Mouse (Mus musculus) stomach, embryonic 15.5 days (tissue): ENCODE results near the gene Gabpb2. TPM values are rescaled to one million over a fixed set of nuclear protein-coding genes. Genes with fewer than 3 reads are reported as not detected.
A peak's percentile ranks its signal among the peaks of the same experiment; 100 is the strongest.

Experiments used
- ATAC-seq: fragments of 200-750 bp; cut with Nextera tagmentation; 2 replicates; pipeline ENCODE4 v1.8.0; 2017; ENCODE audit warnings: low read depth, moderate number of reproducible peaks, moderate TSS enrichment; ENCODE audit not compliant: insufficient read depth, low FRiP score
- H3K27ac ChIP-seq: fragments of 300-500 bp; sonication (generic); 2 replicates; pipeline ENCODE4 v1.5.1; 2015; ENCODE audit warnings: mild to moderate bottlenecking, inconsistent platforms
- H3K27me3 ChIP-seq: fragments of 300-500 bp; sonication (generic); replicated peaks from 2 replicates; pipeline ENCODE4 v1.6.1; 2015; ENCODE audit warnings: inconsistent platforms
- H3K36me3 ChIP-seq: fragments of 300-500 bp; sonication (generic); 2 replicates; pipeline ENCODE4 v1.6.1; 2015; ENCODE audit warnings: inconsistent platforms
- H3K4me1 ChIP-seq: fragments of 300-500 bp; sonication (generic); 2 replicates; pipeline ENCODE4 v1.6.1; 2015; ENCODE audit warnings: inconsistent platforms
- H3K4me2 ChIP-seq: fragments of 300-500 bp; sonication (generic); 2 replicates; pipeline ENCODE4 v1.6.1; 2015; ENCODE audit warnings: mild to moderate bottlenecking, inconsistent platforms
- H3K4me3 ChIP-seq: fragments of 300-500 bp; sonication (generic); replicated peaks from 2 replicates; pipeline ENCODE4 v1.5.1; 2015; ENCODE audit warnings: inconsistent platforms
- H3K9ac ChIP-seq: fragments of 300-500 bp; sonication (generic); 2 replicates; pipeline ENCODE4 v1.6.1; 2015; ENCODE audit warnings: inconsistent platforms
- H3K9me3 ChIP-seq: fragments of 300-500 bp; sonication (generic); 2 replicates; pipeline ENCODE4 v1.6.1; 2016; ENCODE audit warnings: inconsistent platforms
- WGBS: fragments of 180-500 bp; shearing (Covaris S2); methylation state at CpG from one replicate; pipeline ENCODE4 v1.1.7; 2015; 5-methylcytosine and 5-hydroxymethylcytosine counted together
- polyA plus RNA-seq: library from polyadenylated mRNA; unstranded; fragments of >200 nt; fragmentation: Nextera tagmentation; extraction: Ambion mirVana; gene quantifications from 2 replicates; pipeline ENCODE4 v1.2.1, GENCODE M21; 2015

Gabpb2 gene
- polyA plus RNA-seq, 1 experiment from 2014 or later, result 11.4 TPM

GRCm38 (mm10) chr3:95243086-95243485, 25.4 kb upstream of the Gabpb2 start:
- peaks cover 3% of the 10 kb centered on the region; the same call in 1 of the 2 replicates for H3K36me3 ChIP-seq
- H3K9ac ChIP-seq, result no peak overlapping the region
- WGBS, result 72% methylated on average over 2 of the region's 2 CpGs
- H3K4me1 ChIP-seq, result no peaks in the 10 kb centered on the region
- H3K27ac ChIP-seq, result no peak overlapping the region
- ATAC-seq, result no peak
- no peaks in the 10 kb centered on the region for H3K9me3 ChIP-seq
- no peak overlapping the region for H3K4me2 ChIP-seq
- no peaks in the 10 kb centered on the region for H3K27me3 ChIP-seq
- H3K4me3 ChIP-seq, result no peak overlapping the region

- 79% methylated on average over 7 of the region's 7 CpGs for WGBS
- Histone ChIP-seq H3K9me3 (no peaks in the 10 kb centered on the region), H3K9ac (no peak within 1 kb of the TSS), H3K4me1 (no peaks in the 10 kb centered on the region), H3K36me3 (peaks cover 8% of the 10 kb centered on the region), H3K4me3 (no peak within 1 kb of the TSS), H3K4me2 (peak within 1 kb of the TSS; percentile 32; the same call in 1 of the 2 replicates), H3K27me3 (no peaks in the 10 kb centered on the region), H3K27ac (no peak within 1 kb of the TSS)
- ATAC-seq, result no peak
Measured at GRCm38 (mm10) chr3:95241498-95241897, 23.8 kb upstream of the Gabpb2 start, which contains the start of gene Gm128. Gene Gm128 (minus strand): TSS chr3:95241598.

- H3K27ac ChIP-seq, result no peak overlapping the region
- no peaks in the 10 kb centered on the region for H3K9me3 ChIP-seq
- peak overlapping the region; percentile 32; the same call in 1 of the 2 replicates for H3K4me2 ChIP-seq
- H3K9ac ChIP-seq, result no peak overlapping the region
- ATAC-seq, result no peak
- H3K36me3 ChIP-seq, result peaks cover 14% of the 10 kb centered on the region
- H3K4me3 ChIP-seq, result no peak overlapping the region
- no peaks in the 10 kb centered on the region for H3K4me1 ChIP-seq
- no peaks in the 10 kb centered on the region for H3K27me3 ChIP-seq
- 32% methylated on average over 17 of the region's 17 CpGs for WGBS
Measured at GRCm38 (mm10) chr3:95240900-95241299, 23.2 kb upstream of the Gabpb2 start.

- 88% methylated on average over 12 of the region's 12 CpGs for WGBS
- ATAC-seq, result no peak
- H3K4me2 ChIP-seq, result no peak overlapping the region
- H3K4me3 ChIP-seq, result no peak overlapping the region
- H3K9me3 ChIP-seq, result no peaks in the 10 kb centered on the region
- no peak overlapping the region for H3K9ac ChIP-seq
- H3K27me3 ChIP-seq, result no peaks in the 10 kb centered on the region
- no peaks in the 10 kb centered on the region for H3K4me1 ChIP-seq
- H3K36me3 ChIP-seq, result peaks cover 21% of the 10 kb centered on the region
- no peak overlapping the region for H3K27ac ChIP-seq
Measured at GRCm38 (mm10) chr3:95239971-95240370, 22.3 kb upstream of the Gabpb2 start.

GRCm38 (mm10) chr3:95239022-95239421, 21.3 kb upstream of the Gabpb2 start:
- no peak for ATAC-seq
- Histone ChIP-seq H3K27me3 (no peaks in the 10 kb centered on the region), H3K4me1 (no peaks in the 10 kb centered on the region), H3K9me3 (no peaks in the 10 kb centered on the region), H3K4me2 (no peak overlapping the region), H3K4me3 (no peak overlapping the region), H3K36me3 (peaks cover 27% of the 10 kb centered on the region), H3K9ac (no peak overlapping the region), H3K27ac (no peak overlapping the region)
- 83% methylated on average over 6 of the region's 6 CpGs for WGBS

- WGBS, result 83% methylated on average over 8 of the region's 8 CpGs
- no peak overlapping the region for H3K4me3 ChIP-seq
- H3K27ac ChIP-seq, result no peak overlapping the region
- peaks cover 41% of the 10 kb centered on the region for H3K36me3 ChIP-seq
- H3K9me3 ChIP-seq, result no peaks in the 10 kb centered on the region
- ATAC-seq, result no peak
- H3K27me3 ChIP-seq, result no peaks in the 10 kb centered on the region
- no peak overlapping the region for H3K9ac ChIP-seq
- no peak overlapping the region for H3K4me2 ChIP-seq
- no peaks in the 10 kb centered on the region for H3K4me1 ChIP-seq
Measured at GRCm38 (mm10) chr3:95237541-95238099, 19.9 kb upstream of the Gabpb2 start.

- no peak for ATAC-seq
- Histone ChIP-seq H3K27me3 (no peaks in the 10 kb centered on the region), H3K9me3 (no peaks in the 10 kb centered on the region), H3K27ac (no peak overlapping the region), H3K4me2 (no peak overlapping the region), H3K4me1 (peaks cover 17% of the 10 kb centered on the region), H3K4me3 (no peak overlapping the region), H3K9ac (no peak overlapping the region), H3K36me3 (peaks cover 54% of the 10 kb centered on the region)
- 84% methylated on average over 23 of the region's 23 CpGs for WGBS
Measured at GRCm38 (mm10) chr3:95235386-95236301, 17.9 kb upstream of the Gabpb2 start.

- no peak overlapping the region for H3K4me3 ChIP-seq
- no peak for ATAC-seq
- no peak overlapping the region for H3K9ac ChIP-seq
- no peaks in the 10 kb centered on the region for H3K27me3 ChIP-seq
- H3K4me2 ChIP-seq, result no peak overlapping the region
- H3K4me1 ChIP-seq, result peaks cover 25% of the 10 kb centered on the region
- peaks cover 54% of the 10 kb centered on the region for H3K36me3 ChIP-seq
- no peak overlapping the region for H3K27ac ChIP-seq
- WGBS, result 89% methylated on average over 16 of the region's 16 CpGs
- no peaks in the 10 kb centered on the region for H3K9me3 ChIP-seq
Measured at GRCm38 (mm10) chr3:95233303-95233980, 15.7 kb upstream of the Gabpb2 start.

GRCm38 (mm10) chr3:95232771-95233170, 15.1 kb upstream of the Gabpb2 start:
- Histone ChIP-seq H3K9ac (no peak overlapping the region), H3K27ac (no peak overlapping the region), H3K9me3 (no peaks in the 10 kb centered on the region), H3K27me3 (no peaks in the 10 kb centered on the region), H3K4me1 (peaks cover 25% of the 10 kb centered on the region), H3K36me3 (peaks cover 51% of the 10 kb centered on the region), H3K4me2 (no peak overlapping the region), H3K4me3 (no peak overlapping the region)
- ATAC-seq, result no peak
- WGBS, result 70% methylated on average over 7 of the region's 7 CpGs

GRCm38 (mm10) chr3:95231298-95232221, 13.8 kb upstream of the Gabpb2 start, which contains the start of gene Mllt11:
Gene Mllt11 (minus strand): TSS chr3:95232171.
- peak within 1 kb of the TSS; percentile 98 for H3K27ac ChIP-seq
- peak within 1 kb of the TSS; percentile 83 for H3K4me2 ChIP-seq
- 67% methylated on average over 13 of the region's 13 CpGs for WGBS
- H3K36me3 ChIP-seq, result peaks cover 46% of the 10 kb centered on the region
- ATAC-seq, result no peak
- H3K9me3 ChIP-seq, result no peaks in the 10 kb centered on the region
- no peaks in the 10 kb centered on the region for H3K27me3 ChIP-seq
- peak within 1 kb of the TSS; percentile 97 for H3K4me3 ChIP-seq
- peaks cover 33% of the 10 kb centered on the region for H3K4me1 ChIP-seq
- no peak within 1 kb of the TSS for H3K9ac ChIP-seq
